Mouse (Mus musculus) MEL-GATA-1-ER (cell line): ENCODE results near the gene Slit3.

Experiments
- DNase-seq: peaks from one replicate; pipeline ENCODE4 v3.0.0-alpha.2; 2012; ENCODE audit warnings: low read depth; ENCODE audit errors: extremely low read depth

Slit3 gene

DNA sequence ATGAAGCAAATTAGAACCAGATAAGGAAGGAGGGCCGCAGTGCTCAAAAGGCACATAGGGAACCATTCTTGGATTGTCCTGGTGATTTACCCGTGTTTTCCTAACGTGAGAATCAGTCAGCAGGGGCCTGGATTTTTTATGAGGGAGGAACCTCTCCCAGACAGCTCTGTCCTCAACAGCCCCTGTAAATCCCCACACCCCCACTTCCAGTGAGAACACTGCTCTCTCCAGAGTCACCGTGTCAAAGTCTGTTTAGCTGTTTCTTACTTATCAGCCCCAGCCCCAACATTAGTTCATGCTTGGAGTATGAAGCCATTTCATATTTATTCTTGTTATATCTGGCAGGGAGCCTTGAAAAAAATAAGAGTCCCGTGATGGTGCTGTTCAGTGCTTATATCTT, 272.8 kb downstream of the Slit3 start:
- no peak for DNase-seq

DNA sequence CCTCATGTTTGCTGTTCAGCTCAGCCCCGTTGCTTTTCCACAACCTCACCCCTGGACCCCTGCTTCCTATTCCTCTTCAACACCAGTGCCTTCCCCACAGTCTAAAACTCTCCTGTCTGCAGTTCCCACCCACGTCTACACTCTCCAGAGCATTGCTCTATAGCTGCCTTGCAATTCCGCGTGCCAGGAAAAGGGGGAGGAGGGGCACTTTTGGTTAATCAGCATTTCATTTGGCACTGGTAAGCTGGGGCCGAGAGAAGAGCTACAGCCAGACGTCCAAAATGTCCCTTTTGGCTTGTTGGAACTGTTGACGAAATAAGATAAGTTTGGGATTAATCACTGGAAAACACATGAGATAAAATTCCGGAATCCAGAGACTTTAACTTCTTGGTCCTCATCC, 274.4 kb downstream of the Slit3 start:
- no peak for DNase-seq

DNA sequence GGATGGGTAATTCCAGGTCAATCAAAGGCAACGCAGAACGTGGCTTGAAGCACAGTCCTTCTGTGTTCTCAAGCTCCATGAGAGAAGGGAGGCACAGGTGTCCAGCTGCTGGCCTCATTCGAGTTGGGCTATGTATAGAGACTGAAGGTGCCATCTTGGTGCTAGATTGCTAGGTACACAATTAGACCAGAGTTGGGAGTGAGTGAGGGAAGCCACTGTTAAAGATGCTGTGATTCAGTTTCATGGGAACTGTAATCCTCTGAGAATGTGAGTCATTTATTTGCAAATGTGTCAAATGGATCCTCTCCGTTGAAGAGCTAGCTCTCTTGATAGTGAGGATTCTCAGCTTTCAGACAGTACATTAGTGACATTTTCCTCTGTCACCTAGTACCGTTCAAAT, 277.3 kb downstream of the Slit3 start:
- no peak for DNase-seq

DNA sequence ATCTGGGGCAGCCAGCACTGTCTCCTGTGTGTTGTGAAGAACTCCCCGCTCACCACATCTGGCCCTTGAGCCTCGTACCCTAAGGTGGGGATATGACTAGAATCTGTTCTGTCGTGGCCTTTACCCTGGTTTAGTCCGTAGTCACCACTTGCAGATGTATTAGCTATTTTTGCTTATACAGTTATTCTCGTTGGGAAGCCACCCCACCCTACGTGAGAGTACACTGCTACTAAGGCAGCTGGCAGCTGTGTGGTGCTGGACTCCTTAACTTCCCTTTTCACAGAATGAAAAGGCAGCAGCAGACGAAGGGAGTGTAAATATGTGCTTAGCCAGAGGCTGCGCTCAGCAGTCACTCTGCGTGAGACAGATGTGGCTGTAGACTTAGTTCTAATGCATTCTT, 282.5 kb downstream of the Slit3 start:
- DNase-seq = no peak

DNA sequence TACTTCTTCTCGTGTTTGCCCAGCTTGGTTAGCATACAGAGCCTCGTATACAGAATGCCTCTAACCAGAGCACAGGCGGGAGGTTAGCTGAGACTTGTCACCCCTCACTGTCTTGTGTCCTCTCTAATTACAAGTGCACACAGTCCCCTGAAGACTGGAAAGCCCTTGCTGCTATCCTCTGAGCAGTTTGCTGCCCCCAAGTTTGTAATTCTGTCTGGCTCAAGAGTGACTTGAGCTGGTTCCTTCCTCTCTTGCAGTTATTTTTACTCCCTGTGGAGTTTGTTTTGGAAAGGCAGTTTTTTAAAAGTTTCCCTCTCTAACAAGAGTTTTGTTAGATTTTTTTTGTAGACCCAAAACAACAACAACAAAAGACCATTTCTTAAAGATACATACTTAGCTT, 285.0 kb downstream of the Slit3 start:
- no peak for DNase-seq

DNA sequence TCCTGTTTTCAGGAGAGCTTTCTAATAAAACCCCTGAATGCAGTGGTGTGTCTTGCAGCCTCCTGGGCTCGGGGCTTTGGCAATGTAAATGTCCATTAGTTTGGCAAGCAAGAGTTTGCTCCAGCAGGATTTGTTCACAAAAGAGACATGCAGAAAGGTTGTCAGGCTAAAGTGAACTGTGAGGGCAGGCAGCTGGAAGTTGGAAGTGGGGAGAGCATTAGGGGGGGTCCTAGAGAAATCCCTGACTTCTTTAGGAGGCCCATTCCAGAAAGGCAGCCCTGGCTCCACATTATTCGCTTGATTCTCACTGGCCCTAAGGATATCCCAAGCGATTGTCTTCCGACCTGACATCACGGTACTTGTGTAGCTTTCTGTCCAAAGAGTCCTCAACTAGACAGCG, 285.5 kb downstream of the Slit3 start:
- no peak for DNase-seq

DNA sequence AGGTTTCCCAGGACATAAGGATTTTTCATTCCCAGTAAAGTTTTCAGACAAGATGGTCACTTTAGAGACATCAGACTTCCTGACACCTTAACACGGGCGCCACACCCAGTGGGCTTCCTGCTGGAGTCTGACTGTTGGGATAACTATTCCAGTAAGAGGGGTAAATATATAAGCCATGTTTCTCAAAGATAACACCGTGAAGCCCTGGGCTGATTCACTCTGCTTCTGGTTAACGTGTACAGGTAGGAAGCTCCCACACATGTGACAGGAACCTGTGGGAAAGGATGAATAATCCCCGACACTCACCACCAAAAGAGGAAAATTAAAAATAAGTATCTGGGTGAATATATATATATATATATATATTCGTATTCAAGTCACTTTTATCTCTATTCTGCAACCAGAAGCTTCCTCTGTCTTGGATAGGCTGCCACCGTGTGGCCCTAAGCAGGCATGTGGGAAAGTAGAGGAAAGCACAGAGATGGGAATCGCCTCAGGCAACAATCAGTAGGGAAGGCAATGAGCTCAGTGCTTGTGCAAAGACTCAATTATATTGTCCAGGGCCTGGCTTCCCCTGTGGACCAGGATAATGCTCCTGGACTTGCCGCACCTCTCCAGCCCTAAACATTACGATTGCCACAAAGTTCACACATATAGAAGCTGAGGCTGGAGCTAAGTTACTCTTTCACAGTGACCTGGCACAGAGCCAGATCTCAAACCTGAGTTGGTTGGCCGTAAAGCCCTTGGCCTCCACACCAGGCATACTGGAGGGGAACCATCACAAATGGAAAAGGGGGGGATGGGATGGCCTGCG, 286.5 kb downstream of the Slit3 start:
- DNase-seq = no peak

DNA sequence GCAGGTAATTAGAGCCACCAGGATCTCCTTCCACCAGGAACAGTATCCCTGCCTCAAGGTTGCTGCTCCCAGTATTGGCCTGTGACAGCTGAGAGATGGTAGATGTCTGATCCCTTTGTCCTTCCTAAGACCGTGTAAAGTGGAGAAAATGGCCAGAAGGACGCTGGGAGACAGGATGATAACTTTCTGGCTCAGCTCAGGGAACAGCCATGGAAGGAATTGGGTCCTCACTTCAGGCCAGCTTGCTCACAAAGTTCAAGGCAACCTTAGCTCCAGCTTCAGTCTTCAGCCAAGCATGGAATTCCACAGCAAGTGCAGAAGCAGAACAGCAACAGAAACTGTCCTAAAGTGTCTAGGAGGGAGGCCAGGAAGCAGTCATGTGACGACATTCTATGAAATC, 289.4 kb downstream of the Slit3 start:
- DNase-seq = no peak

DNA sequence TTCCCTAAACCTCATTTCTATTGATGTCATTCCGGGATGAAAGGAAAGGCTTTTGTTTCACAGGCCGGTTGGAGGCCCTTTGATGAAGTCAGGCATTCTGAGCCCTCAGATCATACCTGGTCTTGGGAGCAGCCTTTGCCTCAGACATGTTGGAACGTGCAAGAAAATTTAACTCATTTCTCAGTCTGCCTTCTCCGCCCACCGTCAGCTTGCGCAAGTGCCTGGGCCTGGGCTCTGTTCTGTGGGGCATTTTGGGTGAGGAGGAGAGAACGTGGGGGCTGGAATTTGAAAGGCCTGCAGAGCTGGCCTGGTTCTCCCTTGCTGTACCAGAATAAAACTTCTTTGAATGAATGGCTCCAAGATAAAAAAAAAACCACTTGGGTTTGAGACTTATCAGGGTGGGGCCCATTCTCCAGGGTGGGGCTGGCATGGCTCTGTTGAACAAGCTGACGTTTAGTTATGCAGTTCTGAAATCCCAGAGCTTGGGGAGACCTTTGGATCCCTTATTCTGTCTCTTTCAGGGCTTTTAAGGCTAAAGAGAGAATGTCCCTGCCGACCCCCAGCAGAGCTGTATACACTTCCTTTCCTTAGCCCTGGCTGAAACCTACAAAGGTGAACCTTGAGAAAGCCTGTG, 294.9 kb downstream of the Slit3 start:
- DNase-seq = no peak

DNA sequence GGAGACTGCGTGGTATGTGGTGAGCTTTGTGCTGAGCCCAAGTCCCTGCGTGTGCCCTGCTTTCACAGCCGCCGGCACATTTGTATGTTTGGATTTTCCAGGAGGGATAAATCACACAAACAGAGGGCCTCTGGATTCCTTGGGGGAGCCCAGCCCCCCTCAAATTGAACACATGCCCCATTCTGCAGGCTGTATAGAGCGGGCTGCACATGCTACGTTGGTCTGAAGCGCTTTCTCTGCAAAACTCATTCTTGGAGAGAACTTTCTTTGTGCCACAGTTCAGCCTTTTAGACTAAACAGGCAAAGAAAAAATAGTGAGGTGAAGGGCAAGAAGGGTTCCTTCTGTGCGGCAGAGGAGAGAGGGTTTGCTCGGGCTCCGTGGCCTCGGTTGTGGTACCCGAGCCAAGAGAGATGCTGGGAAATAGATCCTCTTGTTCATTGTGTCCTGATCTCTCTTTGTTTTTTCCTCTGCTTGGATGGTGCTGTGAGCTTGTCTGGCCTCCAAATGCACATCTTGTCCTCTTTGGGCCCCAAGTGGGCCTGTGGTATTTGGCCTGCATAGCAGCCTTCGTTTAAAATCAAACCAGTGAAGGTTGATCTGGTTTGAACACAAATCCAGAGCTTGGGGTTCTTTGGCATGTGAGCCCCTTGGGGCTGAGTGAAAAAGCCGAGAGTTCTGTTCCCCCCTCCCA, 295.5 kb downstream of the Slit3 start:
- no peak for DNase-seq

DNA sequence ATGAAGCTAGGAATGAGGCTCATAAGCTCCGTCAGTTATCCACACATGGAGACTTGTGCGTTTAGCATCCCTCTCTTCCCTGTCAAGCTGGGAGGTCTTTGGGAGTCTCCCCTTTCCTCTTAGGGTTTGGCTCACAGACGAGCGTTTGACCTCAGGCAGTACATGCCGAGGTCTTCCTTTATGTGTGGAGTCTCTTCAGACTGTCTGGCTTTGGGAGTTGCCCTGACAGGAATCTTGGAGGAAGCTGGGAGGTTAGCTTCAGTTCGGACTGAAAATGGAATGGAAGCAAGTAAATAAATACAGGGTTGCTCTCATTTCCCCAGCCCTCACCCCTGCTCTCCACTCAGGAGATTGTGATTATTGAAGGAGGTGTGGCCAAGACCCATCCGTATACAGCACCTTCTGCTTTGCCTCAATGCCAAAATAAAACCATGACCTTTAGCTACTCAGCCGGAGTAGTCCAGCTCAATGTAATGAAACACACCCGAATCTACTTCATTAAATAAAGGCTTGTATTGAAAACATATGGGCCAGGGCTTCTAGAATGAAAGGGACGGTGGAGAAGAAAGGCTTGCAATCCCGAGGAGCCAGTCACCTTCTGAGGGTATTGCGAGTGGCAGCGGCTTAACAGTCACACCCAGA, 297.0 kb downstream of the Slit3 start:
- DNase-seq = no peak

DNA sequence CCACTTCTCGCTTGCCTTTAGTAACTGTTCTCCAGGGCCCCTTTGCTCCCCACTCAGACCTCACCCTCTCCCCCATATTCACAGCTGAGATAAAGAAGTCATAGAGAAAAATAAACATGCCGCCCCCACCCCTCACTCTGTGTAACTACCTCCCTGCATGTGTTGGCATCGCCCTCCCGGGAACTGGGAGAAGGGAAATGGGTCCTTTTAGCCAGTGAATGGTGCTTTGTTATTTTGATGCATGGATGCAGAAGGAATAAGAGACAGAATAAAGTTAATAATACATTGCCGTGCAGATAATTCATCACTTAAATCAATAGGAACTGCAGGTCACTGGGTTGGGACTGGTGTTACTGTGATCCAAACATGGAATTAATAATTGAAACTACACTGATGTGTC, 298.0 kb downstream of the Slit3 start:
- no peak for DNase-seq

DNA sequence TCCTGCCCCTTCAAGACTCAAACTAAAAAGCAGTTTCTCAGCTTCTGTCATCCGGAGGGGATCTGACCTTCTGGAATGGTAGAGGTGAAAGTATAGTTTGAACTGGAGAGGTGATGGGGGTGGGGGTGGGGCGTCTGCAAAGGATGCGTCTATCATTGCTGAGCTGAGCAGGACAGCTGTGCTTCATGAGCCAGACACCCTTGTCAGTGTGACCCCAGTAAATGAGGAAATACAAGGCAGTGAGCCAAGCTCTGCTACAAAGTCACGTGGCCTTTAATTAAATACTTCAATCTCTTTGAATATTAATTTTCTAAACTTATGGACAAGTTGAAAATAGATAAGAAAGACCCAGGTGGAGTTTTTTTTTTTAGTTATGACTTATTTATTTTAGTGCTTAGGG, 300.7 kb downstream of the Slit3 start:
- DNase-seq = no peak

DNA sequence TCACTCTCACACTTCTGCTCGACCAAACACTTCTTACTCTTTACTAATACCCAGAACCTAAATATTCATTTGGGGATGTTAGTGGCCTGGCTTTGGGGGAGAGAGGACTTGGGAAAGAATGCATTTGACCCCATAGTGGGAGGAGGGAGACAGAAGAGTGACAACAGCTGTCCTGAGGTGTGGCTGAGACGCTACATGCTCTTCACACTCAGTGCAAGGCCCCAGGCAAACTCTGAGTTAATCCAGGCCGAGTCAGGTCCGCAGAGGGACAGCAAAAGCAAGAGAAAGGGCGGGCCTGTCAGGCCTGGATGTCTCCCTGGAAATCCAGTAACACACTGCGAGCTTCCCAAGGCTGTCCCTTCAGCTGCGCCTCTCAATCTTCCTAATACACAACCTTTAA, 307.0 kb downstream of the Slit3 start:
- DNase-seq = no peak

DNA sequence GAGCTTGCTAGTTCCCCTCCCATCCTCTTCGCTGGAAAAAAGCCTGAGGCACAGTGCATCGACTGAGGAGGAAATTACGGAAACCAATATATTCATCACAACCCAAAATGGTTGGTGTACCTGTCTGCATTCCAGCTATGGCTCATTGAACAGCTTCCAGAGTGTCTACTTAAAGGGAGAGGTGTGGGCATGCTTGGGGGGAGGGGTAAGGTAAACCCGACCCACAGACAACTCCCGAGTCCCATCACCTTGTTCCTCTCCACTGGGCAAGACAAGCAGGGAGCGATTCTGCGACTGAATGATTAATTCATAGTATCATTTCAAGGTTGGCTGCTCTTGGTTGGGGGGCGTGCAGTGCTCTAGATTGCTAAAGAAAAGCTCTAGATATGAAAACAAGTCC, 310.1 kb downstream of the Slit3 start:
- no peak for DNase-seq

DNA sequence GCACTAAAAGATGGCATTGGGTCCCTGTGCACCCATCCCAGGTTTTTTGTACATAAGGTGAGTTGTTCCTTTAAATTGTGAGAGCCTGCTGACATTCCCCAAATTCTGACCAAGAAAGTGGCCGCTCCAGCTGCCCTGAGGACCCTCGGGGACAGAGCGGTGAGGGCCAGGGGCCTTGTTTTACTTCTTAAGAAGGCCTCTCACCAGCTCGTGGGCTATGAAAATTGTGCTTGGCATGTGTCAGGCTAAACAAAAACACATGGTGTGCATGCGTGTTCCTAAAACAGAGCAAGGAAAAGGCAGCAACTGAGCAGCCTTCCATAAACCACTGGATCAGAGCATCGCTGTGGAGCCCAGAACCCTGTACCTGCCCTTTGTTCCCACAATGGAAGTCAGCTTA, 316.5 kb downstream of the Slit3 start:
- no peak for DNase-seq

DNA sequence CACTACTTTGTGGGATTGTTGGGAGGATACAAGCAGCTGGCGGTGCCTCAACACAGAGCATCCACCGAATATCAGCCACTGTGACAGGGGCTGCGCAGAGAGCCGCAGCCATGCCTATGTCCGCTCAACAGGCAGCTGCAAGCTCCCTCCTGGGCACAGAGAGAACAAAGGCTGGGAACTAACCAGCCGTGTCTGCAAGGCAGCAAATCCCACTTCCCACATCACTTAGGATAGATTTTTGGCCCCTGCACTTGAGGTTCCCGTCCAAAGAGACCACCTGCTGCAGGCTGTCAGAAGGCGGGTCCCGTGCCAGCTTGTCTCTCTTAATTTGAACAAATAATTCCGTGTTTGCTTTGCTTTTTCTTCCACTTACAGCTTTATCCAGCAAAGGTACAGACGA, 319.2 kb downstream of the Slit3 start:
- no peak for DNase-seq

DNA sequence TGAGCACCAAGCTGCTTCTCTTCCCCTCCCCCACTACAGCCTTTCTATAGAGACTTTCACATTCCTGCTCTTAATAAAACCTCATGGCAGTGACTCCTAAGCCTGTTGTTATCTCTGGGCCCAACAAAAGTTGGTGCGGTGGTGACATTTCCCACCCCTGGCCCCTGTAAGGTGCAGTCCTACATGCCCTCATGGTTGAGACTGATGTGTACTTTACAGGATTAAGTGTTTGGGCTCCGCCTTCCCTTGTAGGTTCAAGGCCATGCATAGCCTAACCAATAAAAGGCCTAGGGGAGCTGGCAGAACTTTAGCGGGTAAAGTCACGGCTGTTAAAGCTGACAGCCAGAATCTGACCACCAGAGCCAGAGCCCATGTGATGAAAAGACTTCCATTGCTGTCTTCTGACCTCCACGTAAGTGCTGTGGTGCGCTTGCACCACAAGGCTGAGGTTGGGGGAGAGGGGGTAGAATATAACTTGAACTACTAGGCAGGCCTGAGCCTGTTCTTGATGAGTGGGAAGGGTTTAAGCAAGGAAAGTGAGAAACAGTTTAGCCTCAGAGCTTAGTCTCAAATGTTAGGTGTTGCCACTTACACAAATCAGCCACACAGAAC, 323.6 kb downstream of the Slit3 start:
- no peak for DNase-seq

DNA sequence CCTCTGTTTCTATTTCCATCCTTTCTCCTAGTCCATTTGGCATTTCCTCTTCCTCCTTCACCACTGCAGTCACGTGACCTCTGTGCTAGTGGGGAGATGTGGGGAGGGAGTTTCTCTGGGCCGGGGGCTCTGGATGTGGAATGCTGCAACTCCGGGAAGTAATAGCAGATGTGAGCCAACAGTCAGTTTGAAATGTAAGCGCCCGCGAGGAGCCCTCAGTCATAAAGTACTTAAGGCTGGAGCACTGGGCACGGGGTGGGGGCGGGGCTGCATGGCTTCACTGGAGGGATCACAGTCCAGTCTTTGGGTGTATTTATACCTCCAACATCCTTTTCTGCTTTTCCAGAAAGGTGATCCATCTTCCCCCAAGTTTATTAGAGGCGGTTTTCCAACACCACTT, 326.9 kb downstream of the Slit3 start:
- no peak for DNase-seq

DNA sequence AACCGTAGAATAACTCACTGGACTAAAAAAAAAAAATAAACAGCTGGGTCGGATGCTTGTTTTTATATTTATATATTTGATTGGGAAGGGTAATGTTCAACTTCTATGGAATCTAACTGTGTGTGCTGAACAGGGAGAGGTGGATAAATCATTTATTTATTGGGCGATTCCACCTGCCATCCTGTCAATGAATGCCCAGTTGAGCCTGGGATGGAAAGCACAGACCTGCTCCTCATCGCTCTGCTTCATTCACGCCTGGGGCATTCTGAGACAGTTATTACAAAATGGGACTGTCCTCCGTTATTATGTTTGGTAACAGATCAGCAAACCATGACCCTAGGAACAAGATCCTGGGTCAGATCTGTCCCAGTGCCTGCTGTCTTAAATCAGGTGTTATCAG, 328.2 kb downstream of the Slit3 start:
- DNase-seq = no peak

DNA sequence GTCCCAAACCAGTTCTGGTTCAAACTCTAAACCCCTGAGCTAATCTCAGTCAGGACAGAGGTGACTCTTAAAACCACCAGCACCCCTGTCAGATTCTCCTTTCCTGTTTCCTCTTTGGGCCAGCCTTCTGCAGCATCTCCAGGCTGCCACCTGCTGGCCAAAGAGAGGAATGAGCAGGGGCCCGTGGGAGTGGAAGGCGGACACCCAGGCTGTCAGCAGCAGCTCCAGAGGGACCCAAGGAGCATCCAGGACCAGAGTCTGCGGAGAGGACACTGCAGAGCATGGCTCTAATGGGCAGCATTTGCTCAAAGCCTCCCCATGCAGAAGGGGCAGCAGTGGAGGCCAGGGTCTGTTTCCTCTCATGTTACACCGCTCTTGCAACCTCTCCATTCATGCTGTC, 330.6 kb downstream of the Slit3 start:
- DNase-seq = no peak

DNA sequence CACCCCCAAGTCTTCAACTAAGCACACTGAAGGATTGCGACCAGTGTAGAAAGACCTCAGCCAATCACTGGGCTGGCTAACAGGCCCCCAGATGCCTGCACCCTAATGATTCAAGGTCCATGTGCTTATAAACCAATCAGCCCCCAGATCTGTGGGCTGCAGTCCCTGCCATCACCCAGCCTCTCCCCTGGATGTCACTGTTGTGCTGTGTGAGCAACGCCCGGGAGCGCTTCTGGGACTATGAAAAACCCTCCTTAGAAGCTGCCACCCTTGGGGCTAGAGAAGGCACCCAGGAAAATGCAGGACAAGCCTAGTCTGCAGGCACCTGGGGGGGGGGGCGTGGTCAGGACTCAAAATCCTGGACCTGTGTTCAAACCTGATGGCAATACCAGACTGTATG, 331.4 kb downstream of the Slit3 start:
- no peak for DNase-seq
